In the genomic region with DNA sequence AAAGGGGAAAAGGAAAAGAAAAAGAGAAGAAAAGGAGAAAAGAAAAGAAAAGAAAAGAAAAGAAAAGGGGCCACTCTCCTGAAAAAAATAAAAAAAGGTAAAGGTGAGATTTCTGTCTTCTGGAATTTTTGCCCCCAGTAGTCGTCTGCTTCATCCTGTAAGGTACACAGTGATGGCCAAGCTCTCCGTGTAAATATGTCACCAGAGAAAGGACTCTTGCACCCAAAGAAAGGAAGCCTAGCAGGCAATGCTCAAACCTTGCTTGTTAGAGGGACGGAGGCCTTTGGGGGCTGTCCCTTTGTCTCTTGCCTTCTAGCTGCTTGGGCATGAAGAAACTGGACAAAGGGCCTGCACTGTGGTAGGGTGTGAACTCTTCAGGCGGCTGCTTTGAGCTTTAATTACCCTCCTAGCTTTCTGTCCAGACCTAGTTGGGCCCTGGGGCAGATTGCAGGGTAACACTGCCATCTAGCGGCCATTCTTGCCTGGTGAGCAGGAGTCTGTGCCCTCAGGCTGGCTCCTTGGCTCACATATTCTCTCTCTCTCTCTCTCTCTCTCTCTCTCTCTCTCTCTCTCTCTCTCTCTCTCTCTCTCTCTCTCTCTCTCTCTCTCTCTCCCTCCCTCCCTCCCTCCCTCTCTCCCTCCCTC, we compare ENCODE assay signal across 7 mouse cellular contexts.
DNase-seq lines count a peak whose midpoint lies in the region; ATAC-seq and TF ChIP-seq lines count a peak whose summit lies in the region.

No protein-coding gene starts in this region.

- no peak for TF ChIP-seq POLR2A in heart, adult 2 months (IDR thresholded peaks at IDR 0.05; ENCODE audit: insufficient read depth, low read depth, low read length)
- TF ChIP-seq POLR2A in kidney, adult 2 months (IDR thresholded peaks at IDR 0.05; ENCODE audit: low read depth, low read length) = no peak

- no peaks in the 10 kb centered on the region for H3K36me3 ChIP-seq in embryonic facial prominence, embryonic 11.5 days (replicated peaks; ENCODE audit: control insufficient read depth, insufficient read depth, low read depth, low read length)
- no peaks in the 10 kb centered on the region for H3K36me3 ChIP-seq in heart, adult 2 months (ENCODE audit: control insufficient read depth, insufficient read depth, low read length)
- no peaks in the 10 kb centered on the region for H3K36me3 ChIP-seq in kidney, adult 2 months (ENCODE audit: control insufficient read depth, insufficient read depth, low read length)
- H3K36me3 ChIP-seq in limb, embryonic 12.5 days = no peaks in the 10 kb centered on the region
- H3K36me3 ChIP-seq in midbrain, postnatal 0 days (ENCODE audit: insufficient read depth, low read length) = no peaks in the 10 kb centered on the region

- no peak overlapping the region for H3K4me3 ChIP-seq in embryonic facial prominence, embryonic 11.5 days (ENCODE audit: low read depth, low read length)
- H3K4me3 ChIP-seq in heart, adult 2 months = no peak overlapping the region
- H3K4me3 ChIP-seq in kidney, adult 2 months (ENCODE audit: insufficient read depth, low read depth, low read length) = no peak overlapping the region
- H3K4me3 ChIP-seq in limb, embryonic 12.5 days (replicated peaks) = no peak overlapping the region
- H3K4me3 ChIP-seq in midbrain, postnatal 0 days (ENCODE audit: low read depth, low read length) = no peak overlapping the region

- no peak overlapping the region for H3K4me2 ChIP-seq in embryonic facial prominence, embryonic 11.5 days (ENCODE audit: low read depth, low read length)
- H3K4me2 ChIP-seq in limb, embryonic 12.5 days = peak overlapping the region; percentile 31
- H3K4me2 ChIP-seq in midbrain, postnatal 0 days (ENCODE audit: low read depth, low read length, poor library complexity, severe bottlenecking) = 0 out of 2 replicates have a peak overlapping the region, but pooled peaks have one; percentile 12

- H3K4me1 ChIP-seq in embryonic facial prominence, embryonic 11.5 days (ENCODE audit: control insufficient read depth, insufficient read depth, low read length) = no peaks in the 10 kb centered on the region
- no peaks in the 10 kb centered on the region for H3K4me1 ChIP-seq in heart, adult 2 months (ENCODE audit: control insufficient read depth, insufficient read depth, low read length)
- no peaks in the 10 kb centered on the region for H3K4me1 ChIP-seq in kidney, adult 2 months (ENCODE audit: control insufficient read depth, insufficient read depth, low read length)
- H3K4me1 ChIP-seq in limb, embryonic 12.5 days (replicated peaks) = peaks cover 4% of the 10 kb centered on the region; the same call in 1 of the 2 replicates
- H3K4me1 ChIP-seq in midbrain, postnatal 0 days (ENCODE audit: insufficient read depth, low read length) = no peaks in the 10 kb centered on the region

- intact Hi-C loops in heart, adult 2 months (cut with DNase I) = loop anchor here (10.0 kb wide), 1 partner anchor 747 kb away; a partner anchor contains a TSS

- 0 out of 2 replicates have a peak, but pooled peaks have one; percentile 45 for TF ChIP-seq EP300 in heart, adult 2 months (IDR thresholded peaks at IDR 0.05; ENCODE audit: insufficient read depth, low read depth, low read length)

- WGBS in embryonic facial prominence, embryonic 11.5 days = 7% methylated on average over 5 of the region's 5 CpGs
- WGBS in heart, adult 2 months = 14% methylated on average over 5 of the region's 5 CpGs
- 6% methylated on average over 5 of the region's 5 CpGs for WGBS in kidney, adult 2 months
- 13% methylated on average over 5 of the region's 5 CpGs for WGBS in limb, embryonic 12.5 days
- 2% methylated on average over 5 of the region's 5 CpGs for whole genome bisulfite sequencing in midbrain, postnatal 0 days

- no peaks in the 10 kb centered on the region for H3K79me2 ChIP-seq in heart, adult 2 months (replicated peaks; ENCODE audit: control insufficient read depth, insufficient read depth, low read length)

- no peaks in the 10 kb centered on the region for H3K9me3 ChIP-seq in embryonic facial prominence, embryonic 11.5 days (replicated peaks; ENCODE audit: control insufficient read depth, low read length)
- H3K9me3 ChIP-seq in limb, embryonic 12.5 days = no peaks in the 10 kb centered on the region
- no peaks in the 10 kb centered on the region for H3K9me3 ChIP-seq in midbrain, postnatal 0 days (ENCODE audit: low read length)

- DNase-seq in adrenal gland, postnatal 25 days = peak; percentile 85
- peak; percentile 94 for DNase-seq in embryonic facial prominence, embryonic 11.5 days (ENCODE audit: low spot score)
- peak; percentile 76 to 82 for DNase-seq in heart, adult 2 months
- peak; percentile 79 for DNase-seq in kidney, adult 2 months
- peak; percentile 93 for DNase-seq in midbrain, postnatal 0 days (ENCODE audit: low spot score)
- peak; percentile 45 to 66 for DNase-seq in spleen, postnatal 14 days (ENCODE audit: low spot score in 2 of 2)

- ATAC-seq in embryonic facial prominence, embryonic 11.5 days (replicated peaks; ENCODE audit: insufficient number of reproducible peaks, low FRiP score, low TSS enrichment, low read depth) = peak; percentile 95
- ATAC-seq in limb, embryonic 12.5 days (ENCODE audit: insufficient number of reproducible peaks, insufficient read depth, low FRiP score, low TSS enrichment, low read depth) = peak; percentile 93
- ATAC-seq in midbrain, postnatal 0 days (ENCODE audit: low FRiP score) = peak; percentile 93

- peak; percentile 74 for TF ChIP-seq CTCF in heart, adult 2 months (IDR thresholded peaks at IDR 0.05)
- peak; percentile 84 for TF ChIP-seq CTCF in kidney, adult 2 months (conservative IDR thresholded peaks at IDR 0.05; ENCODE audit: insufficient read depth, insufficient read length, low read depth, low read length)
- peak; percentile 86 for TF ChIP-seq CTCF in midbrain, postnatal 0 days (IDR thresholded peaks at IDR 0.05)

- peak overlapping the region; percentile 14; the same call in 1 of the 2 replicates for H3K9ac ChIP-seq in embryonic facial prominence, embryonic 11.5 days (replicated peaks; ENCODE audit: low read length)
- H3K9ac ChIP-seq in heart, adult 2 months (ENCODE audit: low read depth, low read length) = no peak overlapping the region
- no peak overlapping the region for H3K9ac ChIP-seq in limb, embryonic 12.5 days (replicated peaks)
- H3K9ac ChIP-seq in midbrain, postnatal 0 days (replicated peaks; ENCODE audit: low read length, poor library complexity, severe bottlenecking) = no peak overlapping the region

- H3K27ac ChIP-seq in embryonic facial prominence, embryonic 11.5 days (replicated peaks; ENCODE audit: low read depth, low read length) = no peak overlapping the region
- H3K27ac ChIP-seq in heart, adult 2 months = no peak overlapping the region
- H3K27ac ChIP-seq in kidney, adult 2 months (ENCODE audit: insufficient read depth, low read depth, low read length) = no peak overlapping the region
- H3K27ac ChIP-seq in limb, embryonic 12.5 days = no peak overlapping the region
- H3K27ac ChIP-seq in midbrain, postnatal 0 days (ENCODE audit: low read depth, low read length) = no peak overlapping the region

- H3K27me3 ChIP-seq in embryonic facial prominence, embryonic 11.5 days (ENCODE audit: control insufficient read depth, insufficient read depth, low read length) = no peaks in the 10 kb centered on the region
- H3K27me3 ChIP-seq in heart, adult 2 months (ENCODE audit: control insufficient read depth, insufficient read depth, low read length) = no peaks in the 10 kb centered on the region
- no peaks in the 10 kb centered on the region for H3K27me3 ChIP-seq in kidney, adult 2 months (replicated peaks; ENCODE audit: control insufficient read depth, insufficient read depth, low read length)
- no peaks in the 10 kb centered on the region for H3K27me3 ChIP-seq in limb, embryonic 12.5 days
- H3K27me3 ChIP-seq in midbrain, postnatal 0 days (ENCODE audit: insufficient read depth, low read length) = no peaks in the 10 kb centered on the region
